Mouse (Mus musculus): ENCODE measurements around the gene Vav2.
A peak's percentile ranks its signal among the peaks of the same experiment; 100 is the strongest.

Vav2 gene

DNA sequence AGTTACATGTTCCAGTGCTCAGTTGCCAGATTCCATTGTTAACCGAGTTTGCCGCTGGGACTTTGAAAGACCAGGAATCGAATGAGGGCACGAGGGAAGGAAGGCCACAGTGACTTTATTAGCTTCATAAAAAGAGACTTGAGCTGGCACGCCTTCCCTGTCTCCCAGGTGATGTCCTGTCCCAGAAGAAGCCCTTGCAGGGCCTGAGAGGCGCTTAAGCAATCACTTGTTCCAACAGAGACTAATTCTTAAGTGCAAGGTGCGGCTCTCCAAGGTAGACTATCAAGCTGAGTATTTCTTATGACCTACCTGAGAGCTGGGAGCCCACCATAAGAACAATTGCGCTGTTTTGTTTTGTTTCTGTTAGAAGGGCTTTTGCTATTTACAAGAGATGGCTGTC, 57.9 kb downstream of the Vav2 start:
- no peak for DNase-seq (ENCODE audit: low spot score)

DNA sequence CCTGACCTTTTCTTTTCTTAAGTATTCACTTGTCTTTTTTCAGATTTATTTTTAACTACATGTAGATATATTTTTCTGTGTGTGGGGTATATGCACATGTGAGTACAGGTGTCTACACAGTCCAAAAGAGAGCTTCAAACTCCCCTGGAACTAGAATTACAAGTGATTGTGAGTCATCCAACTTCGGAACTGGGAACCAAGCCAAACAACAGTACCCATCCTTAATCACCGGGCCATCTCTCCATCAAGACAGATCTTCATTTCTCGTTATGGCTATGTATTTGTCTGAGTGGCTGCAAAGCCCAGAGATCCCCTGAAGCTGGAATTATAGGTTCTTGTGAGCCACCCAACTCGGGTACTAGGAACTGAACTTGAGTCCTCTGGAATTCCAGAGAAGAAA, 61.5 kb downstream of the Vav2 start:
- no peak for DNase-seq (ENCODE audit: low spot score)

DNA sequence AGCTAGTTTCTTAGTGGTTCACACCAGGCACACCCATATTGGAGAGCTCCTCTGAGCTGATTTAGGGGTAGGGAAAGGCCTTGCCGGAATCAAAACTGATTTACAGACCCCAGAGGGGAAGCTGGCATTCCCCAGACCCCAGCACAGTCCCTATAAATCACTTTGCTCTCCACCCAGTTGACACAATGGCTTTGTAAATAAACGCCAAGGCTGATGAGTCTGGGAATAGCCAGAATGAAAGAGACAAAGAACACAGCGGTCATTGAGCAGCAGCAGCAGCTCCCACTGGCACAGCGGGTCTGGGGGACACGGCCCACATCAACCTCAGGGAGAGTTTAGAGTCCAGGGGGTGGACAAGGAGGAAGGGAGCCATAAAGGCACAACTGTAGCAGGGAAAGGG, 65.0 kb downstream of the Vav2 start:
- DNase-seq (ENCODE audit: low spot score), result peak; percentile 64

DNA sequence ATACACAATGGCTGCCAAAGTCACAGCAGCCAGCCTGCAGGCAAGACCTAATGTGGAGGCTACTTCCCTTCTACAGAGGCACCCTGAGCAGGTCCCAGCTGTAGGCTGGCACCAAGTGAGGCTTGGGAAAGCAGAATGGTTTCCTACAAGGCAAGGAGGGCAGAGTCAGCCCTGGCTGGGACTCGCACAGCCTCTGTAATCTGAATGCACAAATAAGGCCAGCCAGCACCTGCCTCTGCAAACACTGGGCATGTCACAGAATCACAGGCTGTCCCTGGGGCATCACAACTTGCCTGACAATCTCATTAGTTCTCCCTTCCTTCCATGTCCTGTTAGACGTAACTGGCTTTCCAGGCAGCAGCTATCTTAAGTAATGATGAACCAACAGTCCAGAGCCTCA, 68.4 kb downstream of the Vav2 start:
- no peak for DNase-seq (ENCODE audit: low spot score)

DNA sequence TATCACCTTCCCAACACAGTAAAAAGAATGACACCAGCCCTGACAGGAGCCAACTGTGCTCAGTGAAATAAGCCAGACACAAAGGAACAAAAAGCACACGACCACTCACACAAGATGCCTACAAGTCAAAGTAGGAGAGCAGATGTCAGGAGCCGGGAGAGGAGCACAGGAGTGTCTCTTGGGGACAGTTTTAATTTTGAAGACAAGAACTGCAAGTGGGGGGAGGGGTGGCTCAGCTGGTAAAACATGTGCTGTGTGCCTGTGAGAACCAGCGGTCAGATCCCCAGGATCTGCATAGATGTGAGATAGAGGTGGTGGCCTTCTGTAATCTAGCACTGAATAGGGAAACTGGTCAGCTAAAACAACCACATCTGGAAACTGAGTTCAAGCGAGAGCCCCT, 71.1 kb downstream of the Vav2 start:
- DNase-seq (ENCODE audit: low spot score), result no peak

DNA sequence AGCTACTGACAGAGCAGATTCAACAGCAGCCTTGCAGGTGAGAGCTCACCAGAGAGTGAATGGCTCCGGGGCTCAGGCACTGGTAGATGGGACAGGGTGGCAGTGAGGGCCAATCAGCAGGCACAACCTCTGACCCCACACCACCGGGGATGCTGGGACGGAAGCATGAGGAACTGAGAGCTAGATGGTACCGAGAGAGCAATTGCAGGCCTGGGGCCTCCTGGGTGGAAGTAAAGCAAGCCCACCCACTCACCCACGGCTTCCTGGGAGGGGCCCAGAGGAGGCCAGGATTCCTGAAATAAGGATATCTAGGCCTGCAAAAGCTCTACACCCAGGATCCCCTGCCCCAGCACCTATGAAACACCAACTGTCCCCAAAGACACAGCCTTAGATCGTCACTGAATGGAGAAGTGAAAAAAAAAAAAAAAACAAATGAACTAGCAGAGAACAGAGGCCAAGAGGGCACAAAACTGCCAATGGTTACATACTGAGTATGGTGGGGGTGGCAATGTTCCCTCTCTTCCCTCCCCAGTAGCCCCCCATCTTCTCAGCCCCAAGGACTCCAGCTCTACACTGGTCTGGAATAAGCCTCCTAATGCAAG, 72.1 kb downstream of the Vav2 start:
- no peak for DNase-seq (ENCODE audit: low spot score)

DNA sequence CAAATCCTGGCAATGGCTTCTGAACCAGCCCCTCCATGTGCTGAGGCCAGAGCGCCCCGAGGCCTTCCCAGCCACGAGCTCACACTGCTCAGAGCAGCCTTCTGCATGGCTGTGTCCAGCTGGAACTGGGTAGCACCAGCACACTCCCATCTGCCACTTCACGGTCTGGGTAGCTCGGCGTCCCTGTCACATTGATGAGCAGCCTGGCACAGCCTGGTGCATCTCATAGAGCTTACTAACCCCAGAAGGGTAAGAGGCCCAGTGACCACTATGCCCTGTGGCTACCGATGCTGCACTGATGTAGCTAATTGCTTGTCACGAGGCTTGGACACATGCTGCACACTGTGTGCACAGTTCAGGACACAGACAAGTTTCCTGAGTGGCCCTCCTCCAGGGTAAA, 74.1 kb downstream of the Vav2 start:
- DNase-seq (ENCODE audit: low spot score), result no peak

DNA sequence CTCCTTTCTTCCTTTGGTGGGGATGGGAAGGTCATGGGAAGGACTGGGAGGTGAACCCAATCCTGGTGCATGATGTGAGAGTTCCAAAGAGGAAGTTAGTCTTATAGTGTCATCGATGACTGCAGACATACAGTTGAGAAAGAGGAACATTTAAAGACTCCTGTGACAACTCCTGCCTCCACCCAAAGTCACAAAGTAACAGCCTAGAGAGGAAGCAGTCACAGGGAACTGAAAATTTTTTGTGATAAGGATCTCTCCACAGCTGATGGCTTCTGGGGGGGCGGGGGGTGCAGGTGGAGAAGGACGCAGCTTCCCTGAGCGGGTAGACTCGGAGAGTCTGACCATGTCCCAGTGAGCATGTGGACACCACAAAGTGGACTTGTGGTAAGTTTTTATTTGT, 76.5 kb downstream of the Vav2 start:
- DNase-seq (ENCODE audit: low spot score), result no peak

DNA sequence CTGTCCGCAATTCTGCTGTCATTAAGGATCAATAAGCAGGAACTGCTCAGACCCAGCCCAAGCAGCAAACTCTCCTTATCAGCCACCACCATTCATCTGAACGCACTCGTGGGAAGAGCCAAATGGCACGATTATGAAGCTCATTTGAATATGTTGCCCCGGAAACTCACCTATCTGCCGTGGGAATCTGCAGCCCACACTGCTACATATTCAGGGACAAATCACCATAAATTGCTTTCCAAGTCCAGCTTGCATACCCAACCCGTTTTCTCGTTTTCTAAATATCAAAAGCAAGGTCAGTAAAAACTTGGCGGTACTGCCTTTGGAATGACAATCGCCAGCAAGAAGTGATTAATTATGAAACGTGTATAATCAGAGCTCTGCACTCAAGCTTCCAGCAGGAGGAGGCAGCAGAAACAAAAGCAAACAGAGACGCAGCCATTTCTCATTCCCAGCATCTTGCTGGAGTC, 82.8 kb downstream of the Vav2 start:
- DNase-seq (ENCODE audit: low spot score), result peak; percentile 34

DNA sequence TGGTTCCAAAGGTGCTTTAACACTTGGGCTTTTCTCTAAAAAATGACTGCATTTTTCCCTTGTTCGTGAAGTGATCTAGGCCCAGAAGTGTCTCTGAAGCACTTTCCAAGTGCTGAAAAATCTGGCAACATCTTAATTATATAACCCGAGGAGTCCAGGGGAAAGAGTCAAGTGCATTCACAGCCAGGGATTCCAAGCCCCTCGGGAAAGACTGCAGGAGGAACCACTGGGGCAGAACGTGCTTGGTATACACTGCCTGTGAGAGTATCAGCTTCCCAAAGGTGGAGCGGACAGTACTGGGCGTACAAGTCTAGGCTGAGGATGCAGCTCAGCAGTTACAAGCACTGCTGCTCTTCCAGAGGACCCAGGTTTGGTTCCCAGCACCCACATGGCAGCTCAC, 86.2 kb downstream of the Vav2 start:
- no peak for DNase-seq (ENCODE audit: low spot score)

DNA sequence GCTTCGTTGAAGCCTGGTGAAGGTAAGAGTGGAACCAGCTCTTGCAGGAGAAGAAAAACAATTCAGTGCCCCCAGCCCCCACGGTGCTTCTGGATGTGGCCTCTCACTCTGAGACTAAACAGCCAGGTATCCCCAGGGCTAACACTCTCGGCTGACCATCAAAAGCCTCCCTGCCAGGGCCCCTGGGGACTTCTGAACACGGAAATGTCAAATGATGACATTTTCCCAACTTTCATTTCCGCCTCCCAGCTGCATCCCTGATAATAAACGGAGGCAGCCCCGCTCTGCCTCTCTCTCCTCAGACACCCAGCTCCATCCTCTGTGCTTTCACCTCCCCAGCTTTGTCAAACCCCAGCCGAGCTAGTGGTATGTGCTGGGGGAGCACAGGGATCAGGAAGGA, 87.8 kb downstream of the Vav2 start:
- DNase-seq (ENCODE audit: low spot score), result no peak

DNA sequence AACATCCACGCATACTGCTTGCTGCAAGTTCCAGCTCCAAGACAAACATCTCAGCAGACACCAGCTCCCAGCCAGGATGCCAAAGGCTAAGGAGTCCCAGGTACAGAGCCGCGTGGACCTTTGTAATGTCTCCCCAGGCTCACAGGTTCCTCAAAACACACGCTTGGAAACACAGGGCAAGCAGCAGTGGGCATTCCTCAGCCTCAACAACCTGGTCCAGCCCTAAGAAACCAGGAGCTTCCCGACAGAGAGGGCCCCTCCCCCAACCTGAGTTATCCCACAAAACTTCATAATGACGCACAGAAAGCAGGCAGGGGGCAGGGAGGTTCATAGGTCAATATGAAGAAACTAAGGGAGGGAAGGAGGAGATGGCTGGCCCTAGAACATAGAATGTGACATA, 89.6 kb downstream of the Vav2 start:
- no peak for DNase-seq (ENCODE audit: low spot score)

DNA sequence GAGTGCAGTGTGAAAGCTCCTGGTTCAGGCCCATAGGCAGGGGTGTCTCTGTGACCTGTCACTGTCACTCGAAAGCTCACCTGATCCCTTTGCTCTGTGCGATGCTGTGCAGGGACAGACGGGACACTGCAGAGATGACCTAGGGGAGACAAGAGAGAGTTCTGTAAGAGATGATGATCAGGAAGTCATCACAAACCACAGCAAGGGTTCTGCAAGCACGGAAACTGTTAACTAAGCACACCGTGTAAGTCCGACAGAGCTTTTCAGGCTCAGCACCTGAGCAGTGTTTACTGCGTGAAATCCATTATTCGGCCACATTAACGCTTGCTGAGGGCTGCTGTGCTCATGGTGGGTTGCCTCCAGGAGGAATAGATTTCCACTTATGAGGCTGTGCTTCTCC, 90.2 kb downstream of the Vav2 start:
- no peak for DNase-seq (ENCODE audit: low spot score)

DNA sequence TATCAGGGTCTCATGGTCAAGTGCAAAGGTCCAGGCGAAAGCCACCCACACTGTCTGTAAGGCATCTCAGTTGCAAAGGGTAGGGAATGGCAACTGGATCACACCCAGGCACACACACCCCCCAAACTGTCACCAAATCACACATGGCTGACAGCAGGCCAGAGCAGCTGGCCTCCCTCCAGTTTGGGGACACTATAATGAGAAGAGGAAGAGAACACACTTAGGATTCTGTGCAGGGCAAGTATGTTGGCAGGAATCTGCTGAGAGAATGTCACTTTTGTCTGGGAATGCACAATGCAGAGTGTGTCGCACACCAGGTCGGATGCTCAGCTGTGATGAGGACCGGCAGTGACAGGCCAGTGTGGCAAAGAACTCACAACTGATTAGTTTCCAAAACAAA, 92.0 kb downstream of the Vav2 start:
- no peak for DNase-seq (ENCODE audit: low spot score)

DNA sequence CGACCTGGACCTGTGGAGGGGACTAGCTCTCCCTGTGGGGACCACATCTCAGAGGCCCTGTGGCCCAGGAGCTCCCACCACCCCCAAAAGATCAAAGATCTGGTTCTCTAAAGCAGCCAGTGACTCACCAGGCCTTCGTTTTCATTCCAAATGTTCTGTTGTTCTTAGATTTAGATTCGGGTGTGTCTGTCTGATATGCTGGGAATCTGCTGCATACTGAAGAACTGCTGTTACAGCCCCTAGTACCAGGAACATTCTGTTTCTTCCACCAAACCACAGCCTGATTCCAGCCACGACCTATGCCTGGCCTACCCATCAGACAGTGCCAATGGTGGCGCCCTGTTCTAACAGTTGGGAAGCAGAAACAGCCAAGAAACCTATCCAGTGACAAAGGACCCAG, 95.3 kb downstream of the Vav2 start:
- DNase-seq (ENCODE audit: low spot score), result no peak

DNA sequence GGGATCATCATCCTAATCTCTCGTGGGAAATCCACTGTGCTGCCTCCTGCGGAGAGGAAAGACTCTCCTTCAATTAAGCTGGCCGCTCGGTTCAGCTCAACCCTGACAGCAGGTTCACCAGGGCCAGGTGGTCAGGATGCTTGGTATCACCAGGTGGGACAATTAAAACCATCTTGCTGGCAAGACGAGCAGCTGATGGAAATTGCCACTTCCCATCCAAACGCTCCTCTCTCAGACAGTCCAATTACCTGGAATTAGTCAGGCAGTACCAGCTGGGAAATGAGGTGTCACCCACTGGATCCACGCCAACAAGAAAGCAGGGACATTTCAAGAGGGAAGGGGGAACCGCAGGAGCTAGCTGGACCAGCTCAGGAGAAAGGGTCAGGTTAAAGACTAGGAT, 96.4 kb downstream of the Vav2 start:
- DNase-seq (ENCODE audit: low spot score), result no peak

DNA sequence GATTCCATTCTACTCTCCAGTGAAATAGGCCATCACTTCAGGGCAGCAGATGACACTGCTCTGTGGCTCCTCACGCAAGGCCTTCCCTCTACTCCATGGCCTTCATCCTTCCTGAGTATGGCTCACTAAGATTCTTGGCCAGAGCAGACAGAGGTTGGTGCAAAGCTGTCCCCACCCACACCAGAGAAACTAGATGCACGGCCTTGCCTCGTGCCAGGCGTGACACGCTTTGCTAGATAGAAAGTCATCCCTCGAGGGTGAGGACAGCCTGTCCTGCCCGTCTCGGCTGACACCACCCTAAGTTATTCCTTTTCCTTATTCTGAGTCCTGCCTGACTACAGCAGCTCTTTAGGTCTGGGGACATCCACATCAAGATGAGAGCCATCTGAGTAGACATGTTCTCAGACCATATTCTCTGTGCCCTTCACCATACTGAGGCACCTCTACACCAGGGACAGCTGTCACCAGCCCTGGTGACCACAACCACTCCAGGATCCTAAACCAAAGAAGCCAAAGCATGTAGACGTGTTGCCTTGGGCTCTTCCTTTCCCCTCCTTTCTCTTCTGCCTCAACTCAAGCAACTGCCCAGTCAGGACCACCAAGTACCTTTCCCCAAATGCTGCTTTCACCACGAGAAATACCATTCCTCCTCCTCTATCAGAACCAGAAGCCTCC, 97.3 kb downstream of the Vav2 start:
- no peak for DNase-seq (ENCODE audit: low spot score)

DNA sequence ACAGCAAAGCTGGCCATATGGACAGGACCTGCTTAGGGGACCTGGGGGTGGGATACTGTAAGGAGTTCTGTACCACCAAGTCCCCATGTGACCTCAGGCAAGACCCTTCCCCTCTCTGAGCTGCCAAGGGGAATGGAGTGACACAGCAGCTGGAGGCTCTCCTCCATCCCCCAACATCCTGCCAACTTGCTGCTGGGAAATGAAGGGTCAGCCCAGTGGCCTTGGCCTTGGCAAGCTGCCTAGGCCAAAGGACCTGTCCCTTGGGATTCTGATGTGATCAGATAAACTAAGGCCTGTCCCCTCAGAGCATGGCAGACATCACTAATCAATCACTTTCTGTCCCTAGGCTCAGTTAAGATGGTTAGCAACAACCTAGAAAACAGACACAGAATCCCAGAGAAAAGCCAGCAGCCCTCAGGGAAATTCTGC, 98.2 kb downstream of the Vav2 start:
- DNase-seq (ENCODE audit: low spot score), result peak; percentile 44

DNA sequence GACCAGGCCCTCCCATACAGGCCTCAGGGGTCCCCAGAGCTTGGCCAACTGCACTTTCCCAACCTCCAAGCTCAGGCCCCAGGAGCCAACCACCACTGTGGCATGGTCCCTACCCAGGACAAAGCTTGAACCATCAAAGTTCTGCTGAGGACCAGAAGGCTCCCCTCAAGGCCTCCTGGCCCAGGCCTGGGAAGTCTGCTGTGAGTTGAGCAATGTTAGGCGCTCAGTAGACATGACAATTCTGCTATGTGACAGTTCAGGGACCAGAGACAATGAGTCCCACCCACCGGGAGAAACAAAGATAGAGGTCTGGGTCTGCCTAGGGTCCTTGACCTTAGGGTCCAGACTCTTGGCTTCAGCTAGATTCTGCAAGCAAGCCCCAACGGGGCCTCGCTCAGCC, 98.9 kb downstream of the Vav2 start:
- no peak for DNase-seq (ENCODE audit: low spot score)

DNA sequence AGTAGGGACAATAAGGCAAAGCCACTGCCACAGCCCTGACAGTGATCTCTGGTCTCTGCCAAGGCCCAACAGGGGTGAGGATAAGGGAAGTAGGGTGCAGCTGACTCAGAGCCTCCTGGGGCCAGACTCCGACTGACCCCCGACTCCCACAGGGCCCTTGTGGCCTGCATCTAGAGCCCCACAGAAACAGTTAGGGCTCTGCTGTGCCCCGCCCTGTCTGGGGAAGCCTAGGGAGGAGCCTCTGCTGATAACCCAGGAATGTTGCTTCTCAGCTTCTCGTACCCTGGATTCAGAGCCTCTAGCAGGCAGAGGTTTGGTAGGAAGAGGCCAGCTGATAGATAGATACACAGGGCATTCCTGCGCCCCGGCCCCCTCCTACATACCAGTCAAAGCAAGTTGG, 99.8 kb downstream of the Vav2 start:
- DNase-seq (ENCODE audit: low spot score), result no peak

DNA sequence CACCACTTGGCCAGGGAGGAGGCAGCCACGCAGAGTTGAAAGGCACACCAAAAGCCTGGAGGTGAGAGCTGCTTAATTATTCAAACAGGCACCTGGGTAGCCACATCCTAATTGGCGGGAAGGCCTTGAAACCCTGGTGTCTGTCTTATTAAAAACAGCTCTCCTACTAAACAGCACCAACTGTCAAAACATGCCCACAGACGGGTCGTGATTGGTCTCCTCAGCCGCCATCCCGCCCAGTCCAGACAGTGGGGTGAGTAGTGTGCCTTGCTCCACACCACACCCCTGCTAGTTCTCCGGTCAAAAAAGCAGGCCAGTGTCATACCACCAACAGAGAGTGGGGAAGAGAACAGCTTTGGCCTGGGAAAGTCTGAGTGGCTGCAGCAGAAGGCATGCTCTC, 100.5 kb downstream of the Vav2 start:
- DNase-seq (ENCODE audit: low spot score), result peak; percentile 57

DNA sequence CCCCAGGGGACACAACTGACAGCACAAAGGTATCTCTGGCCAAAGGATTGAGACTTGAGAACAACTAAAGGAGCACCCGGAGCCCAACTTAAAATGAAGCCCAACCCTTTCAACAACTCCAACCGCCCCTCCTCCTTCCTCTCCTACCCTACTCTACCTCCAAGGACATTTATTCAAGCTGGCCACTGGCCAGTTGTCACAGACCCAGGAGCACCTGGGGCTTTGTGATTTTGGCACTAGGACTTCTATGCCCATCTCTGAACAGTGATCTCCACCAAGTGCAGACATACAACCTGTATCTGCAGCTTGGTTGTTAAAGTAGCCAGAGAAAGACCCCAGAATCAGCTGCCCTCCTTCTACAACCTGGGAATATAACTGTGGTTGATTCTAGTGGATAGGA, 102.1 kb downstream of the Vav2 start:
- no peak for DNase-seq (ENCODE audit: low spot score)

DNA sequence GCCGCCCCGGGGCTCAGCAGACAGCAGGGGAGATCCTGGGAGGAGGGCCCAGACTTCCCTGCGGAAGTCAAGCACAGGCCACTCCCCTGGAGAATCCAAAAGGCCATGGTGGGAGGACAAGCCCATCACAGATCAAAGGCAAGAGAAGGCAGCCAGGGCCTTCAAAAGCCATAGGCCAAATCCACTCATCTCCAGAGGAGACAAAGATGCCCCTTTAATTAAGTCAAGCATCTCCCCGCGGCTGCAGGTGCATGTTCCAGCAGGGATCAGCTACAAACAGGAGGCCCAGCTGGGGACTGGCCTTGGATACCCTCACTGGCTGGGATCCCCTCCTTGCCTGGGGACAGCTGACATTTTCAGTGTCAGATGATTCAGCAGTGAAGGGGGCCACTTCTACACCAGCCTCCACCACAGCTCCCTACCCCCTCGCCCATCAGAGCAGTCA, 105.4 kb downstream of the Vav2 start:
- DNase-seq (ENCODE audit: low spot score), result peak; percentile 52

DNA sequence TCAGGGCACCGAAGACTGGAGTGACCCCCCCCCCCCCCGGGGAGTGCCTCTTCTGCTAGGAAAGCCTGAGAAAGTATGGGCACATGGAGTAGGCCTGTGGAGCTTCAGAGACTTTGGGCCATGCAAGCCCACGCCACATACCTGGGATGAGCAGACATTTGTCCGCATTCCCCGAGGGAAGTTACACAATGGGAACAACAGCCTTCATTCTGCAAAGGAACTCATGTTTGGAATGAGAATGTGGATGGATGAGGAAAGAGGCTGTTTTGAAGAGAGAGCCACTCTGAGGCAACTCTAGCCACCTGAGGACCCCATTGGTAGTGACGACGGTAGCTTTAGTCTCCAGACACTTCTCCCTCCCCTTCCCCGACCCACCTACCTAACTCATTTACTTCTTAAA, 106.0 kb downstream of the Vav2 start:
- DNase-seq (ENCODE audit: low spot score), result no peak

All from embryo, embryonic 10 days (tissue).